Mouse (Mus musculus): Measurements from ENCODE around the gene Map1b. TPM values are rescaled to one million over a fixed set of nuclear protein-coding genes. Genes with fewer than 3 reads are reported as not detected.

The Map1b gene
- total RNA-seq, 2 experiments from 2014 or later = 36.4 to 36.5 TPM

DNA sequence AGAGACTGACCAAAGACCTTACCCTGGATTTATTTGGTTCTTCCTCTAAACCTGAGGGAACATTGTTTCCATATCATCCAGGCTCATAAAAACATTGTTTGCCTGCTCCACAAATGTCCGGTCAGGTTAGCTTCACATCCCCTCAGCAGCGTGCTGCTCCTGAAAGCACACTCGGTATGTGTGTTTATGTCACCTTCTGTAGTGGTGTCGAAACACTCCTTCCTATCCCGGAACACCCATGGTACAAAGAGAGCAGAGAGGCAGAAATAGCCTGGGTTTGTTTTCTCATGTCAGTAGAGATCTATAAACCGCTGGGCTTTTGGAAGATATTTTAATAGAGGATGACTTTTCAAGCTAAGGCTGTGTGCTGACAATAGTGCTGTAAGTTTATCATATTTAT, 139.3 kb downstream of the Map1b start:
- DNase-seq = no peak
- intact Hi-C loops (cut with DNase I) = no loop called here

DNA sequence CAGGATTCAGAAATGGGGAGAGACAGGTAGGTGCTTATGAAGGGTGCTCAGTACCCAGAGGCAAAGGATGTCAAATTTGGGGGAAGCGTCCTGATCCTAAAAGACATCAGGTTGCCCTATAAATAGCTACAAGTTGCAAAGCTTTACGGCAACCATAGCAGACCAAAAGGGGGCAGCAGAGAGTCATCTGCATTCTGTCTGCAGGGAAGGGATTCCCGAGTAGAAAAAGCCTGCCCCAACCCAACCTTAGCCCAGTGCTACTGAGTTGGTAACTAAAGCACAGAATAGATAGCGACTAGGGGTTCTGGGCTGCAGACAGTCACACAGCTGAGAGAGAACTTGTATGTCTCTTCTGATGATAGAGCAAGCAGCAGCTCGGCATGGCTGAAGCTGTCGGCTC, 140.8 kb downstream of the Map1b start:
- peak; percentile 85 to 91 for DNase-seq

DNA sequence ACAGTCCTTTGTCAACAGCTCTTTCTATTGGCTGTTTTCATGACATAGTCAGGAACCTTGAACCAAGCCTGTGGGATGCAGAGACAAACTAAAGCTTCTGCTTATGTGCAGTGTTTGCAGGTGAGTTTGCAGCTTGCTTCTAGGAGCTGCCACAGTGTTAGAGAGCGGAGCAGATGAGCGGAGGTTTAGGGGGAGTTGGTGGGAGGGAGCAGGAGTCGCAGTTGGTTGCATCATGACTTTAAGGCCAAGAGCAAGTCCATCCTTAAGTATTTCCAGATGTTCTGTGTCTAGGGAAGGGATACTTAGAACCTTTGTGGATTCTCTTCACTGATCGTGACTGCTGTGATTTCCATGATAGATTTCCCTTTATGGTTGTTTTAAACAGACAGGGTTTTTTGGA, 142.1 kb downstream of the Map1b start:
- DNase-seq = no peak
- intact Hi-C loops (cut with DNase I) = loop anchor here (2.0 kb wide), 1 partner anchor 43 kb away; no protein-coding TSS in a partner anchor

More for the DNA sequence above, 140.8 kb downstream of the Map1b start:
- intact Hi-C loops (cut with DNase I) = loop anchor here (1.0 to 2.0 kb wide), 3 partner anchors 41 to 462 kb away; no protein-coding TSS in a partner anchor

DNA sequence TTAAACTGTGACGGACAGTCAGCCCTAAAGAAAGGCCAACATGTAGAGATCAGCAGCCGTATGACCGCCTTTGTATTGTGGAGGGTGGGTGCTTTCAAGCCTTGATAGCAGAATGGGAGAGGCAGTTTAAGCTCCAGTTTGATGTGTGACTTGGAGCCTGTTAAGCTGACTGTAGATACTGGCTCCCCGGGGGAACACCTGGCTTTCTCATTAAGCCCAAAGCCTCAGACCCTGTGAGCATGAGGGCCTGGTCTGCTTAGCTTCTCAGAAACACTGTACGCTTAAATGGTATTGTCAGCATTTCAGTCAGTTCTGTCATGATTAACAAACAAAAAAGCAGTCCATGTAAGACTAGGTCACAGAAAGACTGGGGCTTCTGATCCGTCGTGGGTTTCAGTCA, 142.7 kb downstream of the Map1b start:
- DNase-seq = no peak
- intact Hi-C loops (cut with DNase I) = loop anchor here (2.0 kb wide), 1 partner anchor 43 kb away; no protein-coding TSS in a partner anchor

Other genes with a start within 250 kb of the Map1b start
- gene Ptcd2, start 171.8 kb downstream of the Map1b start, total RNA-seq (2021) = 10 to 100 TPM; 38.8 to 43.6 TPM
- gene Mrps27, start 171.8 kb downstream of the Map1b start, total RNA-seq (2021) = 10 to 100 TPM; 43.8 to 47.1 TPM

All from heart, postnatal 10 days (tissue).